Mouse (Mus musculus) heart, adult 8-10 months (tissue): ENCODE measurements around the gene Oas2. TPM values are rescaled to one million over a fixed set of nuclear protein-coding genes. Genes with fewer than 3 reads are reported as not detected.

Source experiments
- DNase-seq: peaks from one replicate; pipeline ENCODE4 v3.0.0; 2022; ENCODE audit warnings: low spot score
- total RNA-seq, 4 experiments: library from RNA; stranded (reverse); gene quantifications; 2 replicates each; pipeline ENCODE4 v1.2.4; 2022

Oas2 gene
- total RNA-seq, 4 experiments from 2014 or later = 0.62 to 1.0 (median 0.83) TPM

- DNase-seq = no peak
Measured at GRCm38 (mm10) chr5:120696057-120696743, 53.5 kb downstream of the Oas2 start.

- DNase-seq = no peak
Measured at GRCm38 (mm10) chr5:120694695-120695074, 55.0 kb downstream of the Oas2 start.

GRCm38 (mm10) chr5:120693931-120694694, 55.5 kb downstream of the Oas2 start:
- DNase-seq = no peak

- DNase-seq = no peak
Measured at GRCm38 (mm10) chr5:120692034-120692433, 57.6 kb downstream of the Oas2 start.

- DNase-seq = no peak
Measured at GRCm38 (mm10) chr5:120690417-120690816, 59.2 kb downstream of the Oas2 start.

- no peak for DNase-seq
Measured at GRCm38 (mm10) chr5:120688434-120688833, 61.2 kb downstream of the Oas2 start.

- DNase-seq = no peak
Measured at GRCm38 (mm10) chr5:120687897-120688296, 61.8 kb downstream of the Oas2 start.

GRCm38 (mm10) chr5:120687484-120687851, 62.2 kb downstream of the Oas2 start:
- no peak for DNase-seq

GRCm38 (mm10) chr5:120686749-120687483, 62.7 kb downstream of the Oas2 start:
- no peak for DNase-seq

- no peak for DNase-seq
Measured at GRCm38 (mm10) chr5:120685678-120686077, 64.0 kb downstream of the Oas2 start.

GRCm38 (mm10) chr5:120682982-120683771, 66.5 kb downstream of the Oas2 start:
- no peak for DNase-seq

- no peak for DNase-seq
Measured at GRCm38 (mm10) chr5:120680918-120681317, 68.7 kb downstream of the Oas2 start.

Other genes with a start within 250 kb of the Oas2 start
- gene Plbd2, start 246.2 kb downstream of the Oas2 start, total RNA-seq = 10 to 100 TPM; 46.7 to 54.2 (median 49.5) TPM
- gene Slc8b1, start 238.7 kb downstream of the Oas2 start, total RNA-seq = 10 to 100 TPM in 2 of 4 experiments, 1 to 10 TPM in 2; 8.2 to 12.4 (median 10.0) TPM
- 10 to 100 TPM; 34.8 to 36.7 (median 36.3) TPM for gene Tpcn1, start 161.2 kb downstream of the Oas2 start, total RNA-seq
- gene Iqcd, start 160.8 kb downstream of the Oas2 start, total RNA-seq = under 1 TPM in 2 of 4 experiments, not detected in 2; 0.14 to 0.22 TPM
- 10 to 100 TPM; 14.3 to 17.9 (median 15.3) TPM for gene Rita1, start 137.3 kb downstream of the Oas2 start, total RNA-seq
- gene Ddx54, start 137.1 kb downstream of the Oas2 start, total RNA-seq = 10 to 100 TPM; 21.0 to 24.7 (median 23.0) TPM
- gene Cfap73, start 115.6 kb downstream of the Oas2 start, total RNA-seq = not detected
- gene Rasal1, start 101.0 kb downstream of the Oas2 start, total RNA-seq = under 1 TPM in 3 of 4 experiments, not detected in 1; 0.44 to 0.79 (median 0.46) TPM
- gene Dtx1, start 37.9 kb downstream of the Oas2 start, total RNA-seq = 1 to 10 TPM; 1.7 to 2.0 (median 1.9) TPM
- under 1 TPM in 2 of 4 experiments, not detected in 2; 0.16 to 0.26 TPM for gene Oas3, start 27.8 kb upstream of the Oas2 start, total RNA-seq
- not detected for gene Oas1e, start 45.7 kb upstream of the Oas2 start, total RNA-seq
- under 1 TPM; 0.22 to 0.52 (median 0.30) TPM for gene Oas1c, start 62.7 kb upstream of the Oas2 start, total RNA-seq
- gene Oas1f, start 97.5 kb upstream of the Oas2 start, total RNA-seq = not detected
- not detected for gene Oas1h, start 111.6 kb upstream of the Oas2 start, total RNA-seq
- gene Oas1g, start 137.8 kb upstream of the Oas2 start, total RNA-seq = under 1 TPM in 1 of 4 experiments, not detected in 3; 0.43 TPM
- under 1 TPM; 0.24 to 0.46 (median 0.34) TPM for gene Oas1a, start 157.7 kb upstream of the Oas2 start, total RNA-seq
- gene Oas1d, start 164.7 kb upstream of the Oas2 start, total RNA-seq = not detected